Mouse (Mus musculus): ENCODE results near the gene Msl3. TPM values are rescaled to one million over a fixed set of nuclear protein-coding genes. Genes with fewer than 3 reads are reported as not detected.
"Not testable (repeated sequence)": the region's sequence is repeated elsewhere in the genome, so short reads cannot be mapped to it uniquely, and the experiment has no call there.

Gene Msl3
- 19.1 and 23.3 TPM in 2 replicates for polyA plus RNA-seq (2014; fragmentation: Nextera tagmentation; extraction: Ambion mirVana)

DNA sequence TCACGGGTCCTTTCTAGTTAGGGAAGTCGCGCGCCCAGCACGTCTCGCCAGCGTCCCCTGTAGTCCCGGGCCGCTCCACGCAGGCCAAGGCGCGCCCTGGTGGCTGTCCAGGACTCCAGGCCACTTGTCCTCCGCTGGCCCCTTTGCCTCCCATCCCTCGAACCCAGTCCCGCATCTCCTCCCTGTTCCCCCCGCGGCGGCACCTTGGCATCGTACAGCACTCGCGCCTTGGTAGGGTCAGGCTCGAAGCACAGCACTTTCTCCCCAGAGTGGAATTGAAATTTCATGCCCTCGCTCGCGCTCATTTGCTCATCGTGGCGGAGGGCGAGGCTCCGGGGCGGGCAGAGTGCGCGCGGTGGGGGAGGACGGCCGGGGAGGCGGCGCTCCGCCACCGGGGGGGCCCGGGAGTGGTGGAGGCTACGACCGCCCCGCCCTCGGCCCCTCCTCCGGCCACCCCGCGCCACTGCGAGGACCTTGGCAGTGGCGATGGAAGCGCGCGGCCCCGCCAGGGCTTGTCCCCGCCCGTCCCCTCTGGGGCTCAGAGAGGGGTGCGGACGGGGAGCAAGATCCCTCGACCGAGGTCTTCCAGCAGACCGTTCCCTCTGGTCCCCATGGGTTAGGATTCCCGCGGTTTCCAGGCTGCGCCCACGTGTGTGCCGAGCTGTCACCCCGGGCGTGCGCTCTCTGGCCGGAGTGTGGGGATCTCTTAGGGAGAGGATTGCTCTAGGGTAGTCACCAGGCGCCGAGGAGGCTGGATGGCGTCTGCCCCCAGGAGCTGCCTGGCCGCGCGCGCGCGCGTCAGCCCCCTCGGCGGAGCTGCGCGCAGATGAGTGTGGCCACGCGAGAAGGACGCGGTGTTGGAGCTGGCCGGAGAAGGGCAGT is at the start of gene Msl3:
Msl3 (minus strand) TSS at position 374 of the 882 bp plus-strand sequence.
- Histone ChIP-seq H3K4me1 (ENCODE audit: control insufficient read depth, insufficient read depth, low read length) (no peaks in the 10 kb centered on the region), H3K4me3 (ENCODE audit: low read depth, low read length) (peak within 1 kb of the TSS; percentile 48), H3K36me3 (ENCODE audit: control insufficient read depth, insufficient read depth, low read length) (no peaks in the 10 kb centered on the region), H3K27me3 (ENCODE audit: control insufficient read depth, insufficient read depth, low read length) (no peaks in the 10 kb centered on the region), H3K27ac (ENCODE audit: low read depth, low read length) (peak within 1 kb of the TSS; percentile 85), H3K4me2 (ENCODE audit: low read depth, low read length) (peak within 1 kb of the TSS; percentile 69), H3K9ac (replicated peaks; ENCODE audit: low read depth, low read length) (peak within 1 kb of the TSS; percentile 65), H3K9me3 (ENCODE audit: control insufficient read depth, low read length) (no peaks in the 10 kb centered on the region)
- peak; percentile 93 for ATAC-seq (ENCODE audit: low read depth)
- WGBS: 23% methylated on average over 43 of the region's 88 CpGs

- H3K4me1 ChIP-seq (ENCODE audit: control insufficient read depth, insufficient read depth, low read length): no peaks in the 10 kb centered on the region
- no peak overlapping the region for H3K4me3 ChIP-seq (ENCODE audit: low read depth, low read length)
- H3K4me2 ChIP-seq (ENCODE audit: low read depth, low read length): no peak overlapping the region
- no peak for ATAC-seq (ENCODE audit: low read depth)
- 68% methylated on average over 2 of the region's 2 CpGs for WGBS
- H3K27me3 ChIP-seq (ENCODE audit: control insufficient read depth, insufficient read depth, low read length): no peaks in the 10 kb centered on the region
- H3K27ac ChIP-seq (ENCODE audit: low read depth, low read length): no peak overlapping the region
- no peaks in the 10 kb centered on the region for H3K9me3 ChIP-seq (ENCODE audit: control insufficient read depth, low read length)
- H3K9ac ChIP-seq (replicated peaks; ENCODE audit: low read depth, low read length): no peak overlapping the region
- H3K36me3 ChIP-seq (ENCODE audit: control insufficient read depth, insufficient read depth, low read length): no peaks in the 10 kb centered on the region
Measured at GRCm38 (mm10) chrX:168717969-168718368, 44.3 kb upstream of the Msl3 start.

- peak overlapping the region; percentile 69 for H3K4me2 ChIP-seq (ENCODE audit: low read depth, low read length)
- H3K27me3 ChIP-seq (ENCODE audit: control insufficient read depth, insufficient read depth, low read length): no peaks in the 10 kb centered on the region
- no peaks in the 10 kb centered on the region for H3K9me3 ChIP-seq (ENCODE audit: control insufficient read depth, low read length)
- 14% methylated on average over 10 of the region's 10 CpGs for WGBS
- no peak; the same call in 1 of the 2 replicates for ATAC-seq (ENCODE audit: low read depth)
- peak overlapping the region; percentile 85 for H3K27ac ChIP-seq (ENCODE audit: low read depth, low read length)
- H3K9ac ChIP-seq (replicated peaks; ENCODE audit: low read depth, low read length): peak overlapping the region; percentile 65
- no peaks in the 10 kb centered on the region for H3K36me3 ChIP-seq (ENCODE audit: control insufficient read depth, insufficient read depth, low read length)
- no peaks in the 10 kb centered on the region for H3K4me1 ChIP-seq (ENCODE audit: control insufficient read depth, insufficient read depth, low read length)
- peak overlapping the region; percentile 48 for H3K4me3 ChIP-seq (ENCODE audit: low read depth, low read length)
Measured at GRCm38 (mm10) chrX:168674407-168674962, 787 bp upstream of the Msl3 start.

DNA sequence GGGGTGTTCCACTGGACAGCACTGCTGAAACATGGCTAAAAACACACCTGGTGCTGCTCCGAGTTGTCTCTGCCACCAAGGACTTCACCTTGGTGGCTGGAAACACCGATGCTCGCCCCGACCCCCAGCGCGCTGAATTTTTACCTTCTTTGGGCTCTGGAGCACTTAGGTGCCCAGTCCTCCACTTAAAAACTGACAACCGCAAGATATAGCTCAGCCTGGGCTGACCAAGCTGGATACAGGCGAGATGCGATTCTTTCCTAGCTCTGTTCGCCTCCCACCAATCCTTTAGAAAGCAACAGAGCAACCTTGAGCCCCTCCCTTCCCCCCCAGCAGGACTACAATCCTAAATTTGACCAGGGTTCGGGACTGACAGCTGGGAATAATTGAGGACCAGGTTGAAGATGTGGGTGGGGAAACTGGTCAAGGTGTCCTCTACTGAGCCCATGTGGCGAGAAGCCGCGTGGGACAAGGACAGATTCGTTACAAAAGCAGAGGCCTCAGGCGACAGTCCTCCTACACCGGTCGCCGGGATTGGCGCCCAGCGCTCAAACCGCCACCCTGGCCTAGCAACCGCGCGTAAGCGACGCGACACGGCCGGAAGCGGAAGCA is 679 bp downstream of the Msl3 start:
- peak; percentile 10; the same call in 1 of the 2 replicates for ATAC-seq (ENCODE audit: low read depth)
- peak overlapping the region; percentile 65 for H3K9ac ChIP-seq (replicated peaks; ENCODE audit: low read depth, low read length)
- 14% methylated on average over 31 of the region's 31 CpGs for WGBS
- no peaks in the 10 kb centered on the region for H3K9me3 ChIP-seq (ENCODE audit: control insufficient read depth, low read length)
- peak overlapping the region; percentile 69 for H3K4me2 ChIP-seq (ENCODE audit: low read depth, low read length)
- H3K4me1 ChIP-seq (ENCODE audit: control insufficient read depth, insufficient read depth, low read length): no peaks in the 10 kb centered on the region
- H3K4me3 ChIP-seq (ENCODE audit: low read depth, low read length): peak overlapping the region; percentile 48
- no peaks in the 10 kb centered on the region for H3K27me3 ChIP-seq (ENCODE audit: control insufficient read depth, insufficient read depth, low read length)
- no peaks in the 10 kb centered on the region for H3K36me3 ChIP-seq (ENCODE audit: control insufficient read depth, insufficient read depth, low read length)
- H3K27ac ChIP-seq (ENCODE audit: low read depth, low read length): peak overlapping the region; percentile 85

GRCm38 (mm10) chrX:168672425-168672824 is 1.3 kb downstream of the Msl3 start:
- no peaks in the 10 kb centered on the region for H3K4me1 ChIP-seq (ENCODE audit: control insufficient read depth, insufficient read depth, low read length)
- H3K4me3 ChIP-seq (ENCODE audit: low read depth, low read length): peak overlapping the region; percentile 48
- H3K36me3 ChIP-seq (ENCODE audit: control insufficient read depth, insufficient read depth, low read length): no peaks in the 10 kb centered on the region
- peak; percentile 36; the same call in 1 of the 2 replicates for ATAC-seq (ENCODE audit: low read depth)
- WGBS: 20% methylated on average over 9 of the region's 9 CpGs
- no peak overlapping the region for H3K27ac ChIP-seq (ENCODE audit: low read depth, low read length)
- H3K27me3 ChIP-seq (ENCODE audit: control insufficient read depth, insufficient read depth, low read length): no peaks in the 10 kb centered on the region
- H3K9me3 ChIP-seq (ENCODE audit: control insufficient read depth, low read length): no peaks in the 10 kb centered on the region
- peak overlapping the region; percentile 65; the same call in 1 of the 2 replicates for H3K9ac ChIP-seq (replicated peaks; ENCODE audit: low read depth, low read length)
- H3K4me2 ChIP-seq (ENCODE audit: low read depth, low read length): peak overlapping the region; percentile 69

DNA sequence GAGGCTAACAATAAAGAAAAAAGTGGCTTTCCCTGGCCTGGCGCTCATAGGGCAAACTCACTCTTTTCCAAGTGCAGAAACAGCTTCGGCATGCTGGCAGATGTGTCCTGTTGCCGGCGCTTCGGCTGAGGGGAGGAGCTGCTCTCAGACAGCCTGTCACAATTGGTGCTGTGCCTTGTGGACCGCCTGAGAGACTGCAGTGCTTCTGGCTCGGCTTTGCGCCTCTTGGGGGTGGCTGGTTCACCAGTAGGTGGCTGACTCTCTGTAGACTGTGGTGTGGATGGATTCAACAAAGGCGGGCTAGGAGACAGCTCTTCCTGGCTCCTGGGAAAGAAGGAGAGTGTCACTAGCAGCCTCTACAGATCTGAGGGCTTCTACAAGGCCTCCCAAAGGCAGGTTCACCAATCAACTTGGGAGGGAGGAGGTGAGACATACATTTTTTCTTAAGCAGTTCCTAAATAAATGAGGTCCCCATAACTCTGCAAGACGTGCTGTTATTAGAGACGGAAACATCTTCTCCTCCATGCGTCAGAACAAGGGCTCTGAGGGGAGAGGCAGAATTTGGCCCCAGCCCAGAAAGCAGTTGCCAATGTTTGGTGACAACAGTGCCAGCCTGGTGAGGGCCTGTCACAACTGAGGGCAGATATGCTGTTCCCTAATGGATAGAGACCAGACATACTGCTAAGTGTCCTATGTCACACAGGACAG is 9.6 kb downstream of the Msl3 start:
- Histone ChIP-seq H3K9ac (replicated peaks; ENCODE audit: low read depth, low read length) (no peak overlapping the region), H3K4me3 (ENCODE audit: low read depth, low read length) (no peak overlapping the region), H3K4me1 (ENCODE audit: control insufficient read depth, insufficient read depth, low read length) (no peaks in the 10 kb centered on the region), H3K9me3 (ENCODE audit: control insufficient read depth, low read length) (no peaks in the 10 kb centered on the region), H3K27ac (ENCODE audit: low read depth, low read length) (no peak overlapping the region), H3K4me2 (ENCODE audit: low read depth, low read length) (no peak overlapping the region), H3K36me3 (ENCODE audit: control insufficient read depth, insufficient read depth, low read length) (0 out of 2 replicates have a peak, but pooled peaks cover 5% of the 10 kb centered on the region), H3K27me3 (ENCODE audit: control insufficient read depth, insufficient read depth, low read length) (no peaks in the 10 kb centered on the region)
- no peak for ATAC-seq (ENCODE audit: low read depth)
- 82% methylated on average over 12 of the region's 12 CpGs for WGBS

GRCm38 (mm10) chrX:168660236-168660635 is 13.5 kb downstream of the Msl3 start:
- Histone ChIP-seq H3K4me1 (ENCODE audit: control insufficient read depth, insufficient read depth, low read length) (no peaks in the 10 kb centered on the region), H3K36me3 (ENCODE audit: control insufficient read depth, insufficient read depth, low read length) (0 out of 2 replicates have a peak, but pooled peaks cover 5% of the 10 kb centered on the region), H3K27ac (ENCODE audit: low read depth, low read length) (no peak overlapping the region), H3K9me3 (ENCODE audit: control insufficient read depth, low read length) (no peaks in the 10 kb centered on the region), H3K27me3 (ENCODE audit: control insufficient read depth, insufficient read depth, low read length) (no peaks in the 10 kb centered on the region), H3K9ac (replicated peaks; ENCODE audit: low read depth, low read length) (no peak overlapping the region), H3K4me2 (ENCODE audit: low read depth, low read length) (no peak overlapping the region), H3K4me3 (ENCODE audit: low read depth, low read length) (no peak overlapping the region)
- WGBS: 71% methylated on average over 4 of the region's 4 CpGs
- ATAC-seq (ENCODE audit: low read depth): no peak

GRCm38 (mm10) chrX:168659803-168660202 is 13.9 kb downstream of the Msl3 start:
- 64% methylated on average over 4 of the region's 4 CpGs for WGBS

More at GRCm38 (mm10) chrX:168659803-168660202, 13.9 kb downstream of the Msl3 start:
- not testable (repeated sequence) for H3K9me3 ChIP-seq (ENCODE audit: control insufficient read depth, low read length); H3K4me1 ChIP-seq (ENCODE audit: control insufficient read depth, insufficient read depth, low read length); H3K36me3 ChIP-seq (ENCODE audit: control insufficient read depth, insufficient read depth, low read length); H3K4me3 ChIP-seq (ENCODE audit: low read depth, low read length); ATAC-seq (ENCODE audit: low read depth); H3K9ac ChIP-seq (replicated peaks; ENCODE audit: low read depth, low read length); H3K4me2 ChIP-seq (ENCODE audit: low read depth, low read length); H3K27me3 ChIP-seq (ENCODE audit: control insufficient read depth, insufficient read depth, low read length); H3K27ac ChIP-seq (ENCODE audit: low read depth, low read length)

Data from neural tube, embryonic 14.5 days (tissue).